Mouse (Mus musculus) lung, embryonic 14.5 days (tissue): ENCODE results near the gene Rbpms2. TPM values are rescaled to one million over a fixed set of nuclear protein-coding genes. Genes with fewer than 3 reads are reported as not detected.

ENCODE experiments used
- ATAC-seq: fragments of 200-750 bp; cut with Nextera tagmentation; 2 replicates; pipeline ENCODE4 v1.8.0; 2017; ENCODE audit warnings: mild to moderate bottlenecking, moderate TSS enrichment, moderate library complexity; ENCODE audit not compliant: insufficient read depth
- DNase-seq: peaks from one replicate; pipeline ENCODE4 v3.0.0-alpha.2; 2015
- H3K27ac ChIP-seq: fragments of 300-500 bp; sonication (generic); 2 replicates; pipeline ENCODE4 v1.5.1; 2014; ENCODE audit warnings: low read depth, mild to moderate bottlenecking, moderate library complexity
- H3K27me3 ChIP-seq: fragments of 300-500 bp; sonication (generic); 2 replicates; pipeline ENCODE4 v1.6.1; 2014; ENCODE audit warnings: low read length, control low read depth; ENCODE audit not compliant: insufficient read depth
- H3K36me3 ChIP-seq: fragments of 300-500 bp; sonication (generic); 2 replicates; pipeline ENCODE4 v1.6.1; 2014; ENCODE audit warnings: control low read depth; ENCODE audit not compliant: insufficient read depth
- H3K4me1 ChIP-seq: fragments of 300-500 bp; sonication (generic); 2 replicates; pipeline ENCODE4 v1.6.1; 2014; ENCODE audit warnings: antibody characterized with exemption, control low read depth; ENCODE audit not compliant: insufficient read depth
- H3K4me2 ChIP-seq: fragments of 300-500 bp; sonication (generic); 2 replicates; pipeline ENCODE4 v1.6.1; 2014; ENCODE audit warnings: mild to moderate bottlenecking
- H3K4me3 ChIP-seq: fragments of 300-500 bp; sonication (generic); 2 replicates; pipeline ENCODE4 v1.5.1; 2014; ENCODE audit warnings: low read depth, low read length
- H3K9ac ChIP-seq: fragments of 300-500 bp; sonication (generic); 2 replicates; pipeline ENCODE4 v1.6.1; 2014
- H3K9me3 ChIP-seq: fragments of 300-500 bp; sonication (generic); 2 replicates; pipeline ENCODE4 v1.6.1; 2016; ENCODE audit warnings: low read depth, low read length, control low read depth
- CTCF ChIP-seq: IDR thresholded peaks from 2 replicates; pipeline ENCODE4 v1.5.1; 2016; ENCODE audit warnings: antibody characterized with exemption, low read depth
- WGBS: fragments of 180-500 bp; shearing (Covaris S2); extraction: QIAGEN DNeasy Blood & Tissue Kit; methylation state at CpG from one replicate; pipeline ENCODE4 v1.1.7; 2014; 5-methylcytosine and 5-hydroxymethylcytosine counted together
- polyA plus RNA-seq: library from polyadenylated mRNA; unstranded; fragments of >200 nt; fragmentation: Nextera tagmentation; extraction: Ambion mirVana; gene quantifications from 2 replicates; pipeline ENCODE4 v1.2.1, GENCODE M21; 2014

Gene Rbpms2
- polyA plus RNA-seq, 1 experiment from 2014 or later = 20.3 TPM

- Histone ChIP-seq H3K9ac (peak overlapping the region; percentile 63), H3K9me3 (no peaks in the 10 kb centered on the region), H3K4me1 (peaks cover 9% of the 10 kb centered on the region), H3K27me3 (no peaks in the 10 kb centered on the region), H3K4me3 (peak overlapping the region; percentile 61), H3K4me2 (peak overlapping the region; percentile 91), H3K27ac (peak overlapping the region; percentile 43; the same call in 1 of the 2 replicates), H3K36me3 (peaks cover 36% of the 10 kb centered on the region)
- under 1% methylated on average over 56 of the region's 64 CpGs for WGBS
- TF ChIP-seq CTCF = no peak
- DNase-seq (peak; percentile 69), ATAC-seq (peak; percentile 25; the same call in 1 of the 2 replicates)
Observed at GRCm38 (mm10) chr9:65587573-65588358, 41.7 kb upstream of the Rbpms2 start.

- 85% methylated on average over 3 of the region's 3 CpGs for WGBS
Observed at GRCm38 (mm10) chr9:65589091-65589490, 40.4 kb upstream of the Rbpms2 start.

GRCm38 (mm10) chr9:65592721-65593120, 36.7 kb upstream of the Rbpms2 start:
- Histone ChIP-seq H3K27ac (no peak overlapping the region), H3K36me3 (peaks cover 67% of the 10 kb centered on the region), H3K9ac (no peak overlapping the region), H3K4me1 (peaks cover 6% of the 10 kb centered on the region), H3K27me3 (no peaks in the 10 kb centered on the region), H3K4me3 (no peak overlapping the region), H3K9me3 (no peaks in the 10 kb centered on the region), H3K4me2 (no peak overlapping the region)
- 82% methylated on average over 3 of the region's 3 CpGs for WGBS
- no peak for TF ChIP-seq CTCF
- DNase-seq = no peak
- no peak for ATAC-seq

More at GRCm38 (mm10) chr9:65589091-65589490, 40.4 kb upstream of the Rbpms2 start:
- H3K36me3 ChIP-seq = peaks cover 49% of the 10 kb centered on the region
- DNase-seq (no peak), ATAC-seq (no peak)
- H3K4me3 ChIP-seq = peak overlapping the region; percentile 61
- H3K27ac ChIP-seq = no peak overlapping the region
- no peak; the same call in 1 of the 2 replicates for TF ChIP-seq CTCF
- no peaks in the 10 kb centered on the region for H3K27me3 ChIP-seq
- H3K9ac ChIP-seq = no peak overlapping the region
- H3K4me2 ChIP-seq = peak overlapping the region; percentile 91
- peaks cover 9% of the 10 kb centered on the region for H3K4me1 ChIP-seq
- no peaks in the 10 kb centered on the region for H3K9me3 ChIP-seq

- ATAC-seq = no peak
- H3K36me3 ChIP-seq = peaks cover 67% of the 10 kb centered on the region
- WGBS = 81% methylated on average over 9 of the region's 9 CpGs
Observed at GRCm38 (mm10) chr9:65593596-65593995, 35.9 kb upstream of the Rbpms2 start.

GRCm38 (mm10) chr9:65598765-65599249, 30.6 kb upstream of the Rbpms2 start:
- no peaks in the 10 kb centered on the region for H3K4me1 ChIP-seq
- ATAC-seq (no peak), DNase-seq (peak; percentile 89)
- H3K27me3 ChIP-seq = no peaks in the 10 kb centered on the region
- peaks cover 21% of the 10 kb centered on the region for H3K36me3 ChIP-seq
- peak overlapping the region; percentile 40 for H3K4me2 ChIP-seq
- 37% methylated on average over 9 of the region's 11 CpGs for WGBS
- TF ChIP-seq CTCF = peak; percentile 59
- no peak overlapping the region for H3K27ac ChIP-seq
- H3K9me3 ChIP-seq = no peaks in the 10 kb centered on the region
- H3K4me3 ChIP-seq = peak overlapping the region; percentile 18
- no peak overlapping the region for H3K9ac ChIP-seq

More at GRCm38 (mm10) chr9:65593596-65593995, 35.9 kb upstream of the Rbpms2 start:
- H3K9ac ChIP-seq = no peak overlapping the region
- no peak for TF ChIP-seq CTCF
- H3K27ac ChIP-seq = no peak overlapping the region
- no peaks in the 10 kb centered on the region for H3K27me3 ChIP-seq
- DNase-seq = no peak
- H3K9me3 ChIP-seq = no peaks in the 10 kb centered on the region
- H3K4me2 ChIP-seq = no peak overlapping the region
- peaks cover 6% of the 10 kb centered on the region for H3K4me1 ChIP-seq
- no peak overlapping the region for H3K4me3 ChIP-seq

GRCm38 (mm10) chr9:65600951-65601350, 28.5 kb upstream of the Rbpms2 start:
- Histone ChIP-seq H3K27me3 (no peaks in the 10 kb centered on the region), H3K4me1 (no peaks in the 10 kb centered on the region), H3K36me3 (peaks cover under 1% of the 10 kb centered on the region; the same call in 1 of the 2 replicates), H3K4me2 (no peak overlapping the region), H3K9me3 (no peaks in the 10 kb centered on the region), H3K9ac (no peak overlapping the region), H3K27ac (no peak overlapping the region), H3K4me3 (no peak overlapping the region)
- TF ChIP-seq CTCF = no peak
- ATAC-seq = no peak
- DNase-seq = no peak
- WGBS = 71% methylated on average over 2 of the region's 2 CpGs

- Histone ChIP-seq H3K36me3 (no peaks in the 10 kb centered on the region), H3K27ac (no peak overlapping the region), H3K4me1 (no peaks in the 10 kb centered on the region), H3K4me3 (no peak overlapping the region), H3K9ac (no peak overlapping the region), H3K9me3 (no peaks in the 10 kb centered on the region), H3K27me3 (no peaks in the 10 kb centered on the region), H3K4me2 (no peak overlapping the region)
- TF ChIP-seq CTCF = peak; percentile 55
- 49% methylated on average over 8 of the region's 8 CpGs for WGBS
- DNase-seq = peak; percentile 44
- no peak for ATAC-seq
Observed at GRCm38 (mm10) chr9:65603401-65604102, 25.9 kb upstream of the Rbpms2 start.
